ENCODE assay signal across 8 mouse cellular contexts in genomic region chr16:3115336-3116112, GRCm38 (mm10).
DNase-seq lines count a peak whose midpoint lies in the region; ATAC-seq and TF ChIP-seq lines count a peak whose summit lies in the region.
"Not testable (repeated sequence)": the region's sequence is repeated elsewhere in the genome, so short reads cannot be mapped to it uniquely, and the experiment has no call there.

No protein-coding gene starts in this region.

- 77% methylated on average over 8 of the region's 9 CpGs for WGBS in neural tube, embryonic 14.5 days

- not testable (repeated sequence) for H3K4me2 ChIP-seq in neural tube, embryonic 14.5 days (ENCODE audit: low read depth, low read length)

- ATAC-seq in Patski = peak; percentile 57
- peak; percentile 69 for ATAC-seq in neural tube, embryonic 14.5 days (ENCODE audit: low read depth)

- DNase-seq in Patski (ENCODE audit: low read depth, low spot score) = not testable (repeated sequence)
- DNase-seq in cerebellum, postnatal 25 days = peak; percentile 4 to 17
- DNase-seq in gastrocnemius, postnatal 25 days = peak; percentile 7
- DNase-seq in hindlimb bud, embryonic 11.5 days (ENCODE audit: extremely low spot score, low read depth, low spot score) = peak; percentile 10
- peak; percentile 25 to 46 for DNase-seq in layer of hippocampus, postnatal 10 days (ENCODE audit: low spot score in 2 of 2)
- peak; percentile 13 to 14 for DNase-seq in lung, adult 18-20 months
- peak; percentile 38 for DNase-seq in thymus, postnatal 4 days

- CTCF ChIA-PET in Patski (lab: Charles Lee) = not testable (repeated sequence)

- not testable (repeated sequence) for H3K9ac ChIP-seq in neural tube, embryonic 14.5 days (replicated peaks; ENCODE audit: low read depth, low read length)

- POLR2A ChIA-PET in Patski (lab: Charles Lee) = not testable (repeated sequence)

- H3K36me3 ChIP-seq in neural tube, embryonic 14.5 days (ENCODE audit: control insufficient read depth, insufficient read depth, low read length) = not testable (repeated sequence)

- not testable (repeated sequence) for H3K4me3 ChIP-seq in neural tube, embryonic 14.5 days (ENCODE audit: low read depth, low read length)

- H3K27ac ChIP-seq in neural tube, embryonic 14.5 days (ENCODE audit: low read depth, low read length) = not testable (repeated sequence)

- not testable (repeated sequence) for H3K9me3 ChIP-seq in neural tube, embryonic 14.5 days (ENCODE audit: control insufficient read depth, low read length)

- TF ChIP-seq CTCF in Patski (IDR thresholded peaks at IDR 0.05) = not testable (repeated sequence)

- in situ Hi-C loops in Patski (cut with MboI; ENCODE audit: low pct_unique_long_range_greater_than_20kb) = not testable (repeated sequence)

- H3K27me3 ChIP-seq in Patski; neural tube, embryonic 14.5 days (ENCODE audit: control insufficient read depth, insufficient read depth, low read length): not testable (repeated sequence)

- not testable (repeated sequence) for H3K4me1 ChIP-seq in neural tube, embryonic 14.5 days (ENCODE audit: control insufficient read depth, insufficient read depth, low read length)
